Mouse (Mus musculus): Measurements from ENCODE around the gene Bend7. TPM values are rescaled to one million over a fixed set of nuclear protein-coding genes. Genes with fewer than 3 reads are reported as not detected.

Gene Bend7
- polyA plus RNA-seq, 1 experiment = 1.5 TPM

DNA sequence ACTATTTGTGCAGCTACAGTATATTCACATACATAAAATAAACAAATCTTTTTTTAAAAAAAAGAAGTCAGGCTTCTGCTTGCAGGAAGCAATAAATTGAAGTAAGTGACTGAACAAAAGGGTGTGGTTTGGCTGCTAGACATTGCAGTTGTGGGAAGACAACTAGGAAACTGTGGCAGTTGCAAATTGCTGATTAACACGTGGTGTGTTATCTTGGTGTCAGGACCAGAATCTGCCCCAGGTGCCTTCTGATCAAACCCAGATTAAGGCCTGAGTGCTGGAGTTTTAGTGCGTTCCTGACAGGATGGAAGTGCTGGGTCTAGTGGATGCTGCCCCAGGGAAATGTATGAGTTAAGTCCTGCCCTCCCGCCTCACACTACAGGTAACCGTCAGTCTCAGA lies 113.9 kb downstream of the Bend7 start:
- no peak overlapping the region for H3K4me3 ChIP-seq (ENCODE audit: insufficient read depth, low read length)
- H3K27ac ChIP-seq (ENCODE audit: insufficient read depth, low read length) = no peak overlapping the region
- H3K4me1 ChIP-seq (ENCODE audit: control insufficient read depth, insufficient read depth, low read length) = no peaks in the 10 kb centered on the region
- TF ChIP-seq POLR2A (IDR thresholded peaks at IDR 0.05; ENCODE audit: extremely low read depth, insufficient read depth, low read length) = no peak
- no peak for TF ChIP-seq CTCF (IDR thresholded peaks at IDR 0.05; ENCODE audit: extremely low read depth, insufficient read depth, low read length)

DNA sequence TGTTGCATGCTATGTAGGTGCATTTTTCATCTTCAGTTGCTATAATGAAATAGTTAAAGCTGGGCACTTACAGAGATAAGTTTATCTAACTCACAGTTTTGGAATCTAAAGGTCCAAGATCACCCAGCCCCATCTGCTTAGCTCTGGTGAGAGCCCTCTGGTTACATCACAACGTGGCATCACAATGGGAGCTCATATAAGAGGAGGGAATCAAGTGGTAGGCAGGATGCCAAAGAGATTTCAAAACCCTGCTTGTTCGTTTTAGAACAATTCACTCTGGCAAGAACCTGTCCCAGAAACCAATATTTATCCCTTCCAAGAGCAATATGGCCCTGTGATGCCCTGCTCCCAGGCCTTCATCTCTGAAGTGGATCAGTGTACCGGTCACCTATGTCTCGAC lies 114.5 kb downstream of the Bend7 start:
- Histone ChIP-seq H3K27ac (ENCODE audit: insufficient read depth, low read length) (no peak overlapping the region), H3K4me3 (ENCODE audit: insufficient read depth, low read length) (no peak overlapping the region), H3K4me1 (ENCODE audit: control insufficient read depth, insufficient read depth, low read length) (no peaks in the 10 kb centered on the region)
- no peak for TF ChIP-seq CTCF (IDR thresholded peaks at IDR 0.05; ENCODE audit: extremely low read depth, insufficient read depth, low read length)
- no peak for TF ChIP-seq POLR2A (IDR thresholded peaks at IDR 0.05; ENCODE audit: extremely low read depth, insufficient read depth, low read length)

DNA sequence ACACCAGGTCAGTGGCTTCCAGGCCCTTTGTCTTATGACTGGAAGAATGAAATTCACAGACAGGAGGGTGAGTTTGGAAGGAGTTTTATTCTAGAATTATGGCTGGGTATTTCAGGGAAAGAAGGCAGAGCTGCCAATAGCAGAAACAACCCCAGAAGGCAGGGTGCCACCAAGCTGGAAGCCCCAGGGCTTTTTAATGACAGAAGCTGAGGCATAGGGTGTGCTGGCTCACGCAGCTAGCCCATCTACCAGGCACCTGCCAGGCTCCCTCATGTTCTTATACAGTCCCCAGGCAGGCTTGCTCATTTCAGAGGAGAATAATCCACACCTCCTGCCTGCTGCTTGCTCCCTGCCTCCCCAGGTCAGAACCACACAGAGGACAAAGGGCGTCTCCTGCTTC lies 131.8 kb downstream of the Bend7 start:
- Histone ChIP-seq H3K4me1 (ENCODE audit: control insufficient read depth, insufficient read depth, low read length) (no peaks in the 10 kb centered on the region), H3K4me3 (ENCODE audit: insufficient read depth, low read length) (no peak overlapping the region), H3K27ac (ENCODE audit: insufficient read depth, low read length) (no peak overlapping the region)
- TF ChIP-seq CTCF (IDR thresholded peaks at IDR 0.05; ENCODE audit: extremely low read depth, insufficient read depth, low read length) (no peak), POLR2A (IDR thresholded peaks at IDR 0.05; ENCODE audit: extremely low read depth, insufficient read depth, low read length) (no peak)

Other genes with a start within 250 kb of the Bend7 start
- gene Prpf18, start 65.7 kb upstream of the Bend7 start, polyA plus RNA-seq (2012; rRNA removed) = 41.1 and 41.3 TPM in 2 replicates
- 16.7 and 17.5 TPM in 2 replicates for gene Sephs1, start 163.7 kb downstream of the Bend7 start, polyA plus RNA-seq (2012; rRNA removed)
- gene Phyh, start 201.2 kb downstream of the Bend7 start, polyA plus RNA-seq (2012; rRNA removed) = 125 and 133 TPM in 2 replicates

All from cortical plate, adult 2 months (tissue).